Mouse (Mus musculus): ENCODE data around the gene Ppp1cb. TPM values are rescaled to one million over a fixed set of nuclear protein-coding genes. Genes with fewer than 3 reads are reported as not detected.

Ppp1cb gene
- 233 TPM in 2 replicates for total RNA-seq (2014; fragmentation: Nextera tagmentation)
- total RNA-seq (2017): 206 and 250 TPM in 2 replicates
- 11.5 and 13.7 TPM in 2 replicates for polyA plus RNA-seq (2012)

DNA sequence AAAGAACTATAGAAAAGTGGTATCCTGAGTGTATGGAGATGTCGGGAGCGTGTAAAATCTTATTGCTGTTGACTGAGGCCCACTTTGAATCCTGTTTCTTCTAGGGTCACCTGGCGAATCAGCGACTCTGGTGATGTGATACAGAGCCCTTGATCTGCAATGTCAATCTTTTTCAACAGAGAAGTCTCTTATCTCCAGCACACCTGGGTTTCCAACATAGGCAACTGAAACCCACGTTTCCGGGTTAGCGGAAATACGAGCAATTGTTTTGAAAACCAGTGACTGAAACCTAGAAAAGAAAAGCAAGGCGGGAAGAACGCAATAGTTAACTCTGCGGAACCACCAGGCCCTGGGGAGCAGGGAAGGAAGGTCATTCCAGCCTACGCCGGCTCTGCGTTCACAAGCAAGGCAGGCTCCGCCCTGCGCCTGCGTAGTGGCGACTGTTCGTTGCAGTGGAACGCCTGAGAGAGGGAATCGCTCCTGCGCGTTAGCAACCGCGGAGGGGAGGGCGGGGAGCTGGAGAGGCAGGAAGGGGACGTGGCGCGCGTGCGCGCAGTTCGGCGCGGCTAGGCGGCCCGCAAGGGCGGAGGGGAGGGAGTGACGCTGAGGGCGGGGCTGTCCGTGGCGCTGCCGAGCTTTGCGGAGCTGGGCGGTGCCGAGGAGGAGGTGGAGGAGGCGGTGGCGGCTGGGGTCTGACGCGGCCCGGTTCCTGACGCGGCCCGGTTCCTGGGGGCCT lies at the start of gene Ppp1cb:
Gene Ppp1cb (plus strand): TSS at position 436 of the 736 bp plus-strand sequence.
- peak; percentile 95 for DNase-seq (ENCODE audit: low spot score)
- H3K27me3 ChIP-seq (ENCODE audit: insufficient read depth, low read length): peaks cover 9% of the 10 kb centered on the region
- peak within 1 kb of the TSS; percentile 85 for H3K4me3 ChIP-seq (ENCODE audit: low read depth, low read length)
- H3K36me3 ChIP-seq (replicated peaks): peaks cover 3% of the 10 kb centered on the region
- TF ChIP-seq TAL1 (conservative IDR thresholded peaks at IDR 0.05; ENCODE audit: low read depth, low read length) (no peak), POLR2AphosphoS5 (IDR thresholded peaks at IDR 0.05; ENCODE audit: insufficient replicate concordance, low read depth, low read length) (no peak), GATA1 (IDR thresholded peaks at IDR 0.05; ENCODE audit: borderline replicate concordance, low read length) (no peak), CTCF (IDR thresholded peaks at IDR 0.05; ENCODE audit: low read depth, low read length) (no peak), GATA2 (IDR thresholded peaks at IDR 0.05; ENCODE audit: borderline replicate concordance, low read depth, low read length) (no peak)
- H3K4me1 ChIP-seq (ENCODE audit: insufficient read depth, low read depth, low read length): peaks cover 19% of the 10 kb centered on the region
- no peaks in the 10 kb centered on the region for H3K9me3 ChIP-seq (replicated peaks)
- ATAC-seq (ENCODE audit: extremely low read depth, insufficient number of reproducible peaks, low FRiP score, poor library complexity, severe bottlenecking): peak; percentile 88

DNA sequence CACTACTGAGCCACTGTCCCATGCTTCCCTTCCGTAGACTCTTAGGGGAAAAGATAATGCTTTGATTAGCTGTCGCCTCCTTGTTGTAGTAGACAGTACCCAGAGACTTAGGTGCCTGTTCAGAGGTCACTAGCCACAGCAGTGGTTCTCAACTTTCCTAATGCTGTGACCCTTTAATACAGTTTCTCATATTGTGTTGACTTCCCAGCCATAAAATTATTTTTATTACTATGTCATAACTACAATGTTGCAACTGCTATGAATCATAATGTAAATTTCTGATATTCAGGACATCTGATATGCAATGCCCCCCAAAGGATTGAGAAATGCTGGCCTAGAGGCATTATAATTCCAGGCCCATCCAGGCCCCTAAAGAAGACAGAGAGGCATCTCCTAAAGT lies 48.9 kb upstream of the Ppp1cb start:
- DNase-seq (ENCODE audit: low spot score): no peak
- TF ChIP-seq TAL1 (conservative IDR thresholded peaks at IDR 0.05; ENCODE audit: low read depth, low read length): no peak
- Histone ChIP-seq H3K9me3 (replicated peaks) (no peaks in the 10 kb centered on the region), H3K27me3 (ENCODE audit: insufficient read depth, low read length) (peaks cover 27% of the 10 kb centered on the region), H3K4me1 (ENCODE audit: insufficient read depth, low read depth, low read length) (peaks cover 5% of the 10 kb centered on the region; the same call in 1 of the 2 replicates), H3K4me3 (ENCODE audit: low read depth, low read length) (no peak overlapping the region), H3K36me3 (replicated peaks) (no peaks in the 10 kb centered on the region)
- ATAC-seq (ENCODE audit: extremely low read depth, insufficient number of reproducible peaks, low FRiP score, poor library complexity, severe bottlenecking): no peak

DNA sequence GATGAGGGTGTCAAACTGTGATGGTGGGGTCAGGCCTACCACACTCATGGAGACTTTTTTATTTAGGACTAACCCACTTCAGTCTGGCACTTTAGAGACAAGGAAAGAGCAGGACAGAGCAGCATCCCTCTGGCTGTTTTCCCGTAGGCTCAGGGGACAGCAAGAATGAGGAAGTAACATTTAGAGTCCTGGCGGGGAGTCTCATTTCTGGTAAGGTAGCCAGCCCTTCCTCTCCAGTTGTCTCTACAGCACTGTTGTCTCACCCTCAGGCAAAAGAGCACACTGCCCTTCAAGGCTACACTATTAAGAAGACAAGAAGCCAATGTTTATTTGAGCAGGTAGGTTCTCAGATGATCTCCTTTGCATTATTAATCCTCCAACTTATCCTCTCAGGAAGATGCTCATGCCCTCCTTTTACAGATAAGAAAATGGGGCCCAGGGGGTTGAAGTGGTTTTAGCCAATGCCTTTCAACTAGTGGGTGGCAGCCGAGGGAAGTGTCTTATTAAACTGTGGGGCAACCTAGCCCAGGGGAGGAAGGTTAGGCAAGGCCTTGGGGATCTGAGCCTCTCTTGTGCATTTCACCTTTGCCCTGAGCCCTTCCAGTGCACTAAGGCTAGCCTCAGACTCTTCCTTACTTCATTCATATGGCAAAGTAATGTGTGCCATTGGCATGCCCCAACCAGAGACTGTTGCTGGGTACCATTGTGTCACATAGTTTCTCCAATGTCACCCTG lies 47.5 kb upstream of the Ppp1cb start:
- ATAC-seq (ENCODE audit: extremely low read depth, insufficient number of reproducible peaks, low FRiP score, poor library complexity, severe bottlenecking) (no peak), DNase-seq (ENCODE audit: low spot score) (no peak)
- Histone ChIP-seq H3K27me3 (ENCODE audit: insufficient read depth, low read length) (peaks cover 23% of the 10 kb centered on the region; the same call in 1 of the 2 replicates), H3K4me3 (ENCODE audit: low read depth, low read length) (no peak overlapping the region), H3K4me1 (ENCODE audit: insufficient read depth, low read depth, low read length) (peaks cover 5% of the 10 kb centered on the region; the same call in 1 of the 2 replicates), H3K36me3 (replicated peaks) (no peaks in the 10 kb centered on the region), H3K9me3 (replicated peaks) (no peaks in the 10 kb centered on the region)
- no peak for TF ChIP-seq POLR2AphosphoS5 (IDR thresholded peaks at IDR 0.05; ENCODE audit: insufficient replicate concordance, low read depth, low read length)
- no peak for TF ChIP-seq GATA1 (IDR thresholded peaks at IDR 0.05; ENCODE audit: borderline replicate concordance, low read length)
- TF ChIP-seq CTCF (IDR thresholded peaks at IDR 0.05; ENCODE audit: low read depth, low read length): no peak

DNA sequence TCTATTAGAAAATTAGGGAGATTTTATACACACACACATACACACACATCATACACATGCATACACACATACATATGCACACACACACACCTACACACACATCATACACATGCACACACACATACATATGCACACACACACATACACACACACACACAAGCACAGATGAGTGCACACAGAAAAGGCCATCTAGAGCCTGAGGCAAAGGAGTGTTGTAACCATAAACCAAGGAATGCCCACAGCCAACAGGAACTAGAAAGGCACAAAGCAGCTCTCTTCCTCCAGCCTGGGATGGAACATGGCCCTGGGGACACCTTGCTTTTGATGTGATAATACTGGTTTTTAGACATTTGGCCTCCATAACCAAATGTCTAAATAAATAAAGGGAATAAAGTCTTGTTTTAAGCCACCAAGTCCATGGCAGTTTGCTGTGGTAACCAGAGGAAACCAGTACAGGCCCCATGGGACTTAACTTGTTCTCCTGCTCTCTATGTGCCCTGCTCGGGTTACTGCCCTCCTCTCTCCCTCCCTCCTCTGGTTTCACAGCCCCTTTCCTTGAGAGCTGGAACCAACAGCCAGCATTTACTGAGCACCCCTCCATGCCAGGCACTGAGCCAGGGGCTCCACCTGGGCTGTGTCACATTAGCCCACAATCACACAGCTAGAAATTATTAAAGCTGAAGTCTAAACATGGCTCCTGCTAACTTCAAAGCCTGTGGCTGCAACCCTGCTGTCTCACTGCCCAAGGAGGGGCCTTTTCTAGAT lies 46.3 kb upstream of the Ppp1cb start:
- H3K4me1 ChIP-seq (ENCODE audit: insufficient read depth, low read depth, low read length): peaks cover 5% of the 10 kb centered on the region; the same call in 1 of the 2 replicates
- TF ChIP-seq TAL1 (conservative IDR thresholded peaks at IDR 0.05; ENCODE audit: low read depth, low read length) (no peak), CTCF (IDR thresholded peaks at IDR 0.05; ENCODE audit: low read depth, low read length) (no peak), GATA1 (IDR thresholded peaks at IDR 0.05; ENCODE audit: borderline replicate concordance, low read length) (no peak), GATA2 (IDR thresholded peaks at IDR 0.05; ENCODE audit: borderline replicate concordance, low read depth, low read length) (no peak), POLR2AphosphoS5 (IDR thresholded peaks at IDR 0.05; ENCODE audit: insufficient replicate concordance, low read depth, low read length) (no peak)
- H3K9me3 ChIP-seq (replicated peaks): no peaks in the 10 kb centered on the region
- DNase-seq (ENCODE audit: low spot score) (no peak), ATAC-seq (ENCODE audit: extremely low read depth, insufficient number of reproducible peaks, low FRiP score, poor library complexity, severe bottlenecking) (no peak)
- no peaks in the 10 kb centered on the region for H3K36me3 ChIP-seq (replicated peaks)
- H3K4me3 ChIP-seq (ENCODE audit: low read depth, low read length): no peak overlapping the region
- H3K27me3 ChIP-seq (ENCODE audit: insufficient read depth, low read length): peaks cover 17% of the 10 kb centered on the region; the same call in 1 of the 2 replicates

- no peak for DNase-seq (ENCODE audit: low spot score)
- H3K36me3 ChIP-seq (replicated peaks): no peaks in the 10 kb centered on the region
- H3K4me3 ChIP-seq (ENCODE audit: low read depth, low read length): no peak overlapping the region
- H3K27me3 ChIP-seq (ENCODE audit: insufficient read depth, low read length): peaks cover 17% of the 10 kb centered on the region; the same call in 1 of the 2 replicates
- TF ChIP-seq GATA1 (IDR thresholded peaks at IDR 0.05; ENCODE audit: borderline replicate concordance, low read length) (no peak), TAL1 (conservative IDR thresholded peaks at IDR 0.05; ENCODE audit: low read depth, low read length) (no peak), POLR2AphosphoS5 (IDR thresholded peaks at IDR 0.05; ENCODE audit: insufficient replicate concordance, low read depth, low read length) (no peak), GATA2 (IDR thresholded peaks at IDR 0.05; ENCODE audit: borderline replicate concordance, low read depth, low read length) (no peak), CTCF (IDR thresholded peaks at IDR 0.05; ENCODE audit: low read depth, low read length) (no peak)
- H3K9me3 ChIP-seq (replicated peaks): no peaks in the 10 kb centered on the region
- no peak for ATAC-seq (ENCODE audit: extremely low read depth, insufficient number of reproducible peaks, low FRiP score, poor library complexity, severe bottlenecking)
- peaks cover 5% of the 10 kb centered on the region; the same call in 1 of the 2 replicates for H3K4me1 ChIP-seq (ENCODE audit: insufficient read depth, low read depth, low read length)
Measured at GRCm38 (mm10) chr5:32413083-32413482, 45.6 kb upstream of the Ppp1cb start.

DNA sequence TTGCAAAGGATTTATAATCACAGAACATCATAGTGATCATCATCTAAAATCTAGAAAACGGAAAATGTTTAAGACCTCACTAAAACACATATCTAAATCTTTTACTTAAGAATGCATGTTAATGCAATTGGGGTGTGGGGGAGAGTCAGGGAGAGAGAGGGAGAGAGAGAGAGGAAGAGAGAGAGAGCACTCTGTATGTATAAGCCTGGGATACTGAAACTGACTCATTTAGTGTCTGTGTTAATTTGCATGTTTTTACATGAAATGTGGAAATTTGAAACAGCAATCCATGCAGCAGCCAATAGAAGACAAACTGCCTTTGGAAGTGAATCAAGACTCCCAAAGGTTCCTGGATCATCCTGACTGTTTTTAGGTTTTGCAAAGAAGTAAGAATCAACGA lies 45.1 kb upstream of the Ppp1cb start:
- no peak for ATAC-seq (ENCODE audit: extremely low read depth, insufficient number of reproducible peaks, low FRiP score, poor library complexity, severe bottlenecking)
- DNase-seq (ENCODE audit: low spot score): no peak
- no peak for TF ChIP-seq GATA1 (IDR thresholded peaks at IDR 0.05; ENCODE audit: borderline replicate concordance, low read length)
- no peak for TF ChIP-seq TAL1 (conservative IDR thresholded peaks at IDR 0.05; ENCODE audit: low read depth, low read length)
- no peak for TF ChIP-seq POLR2AphosphoS5 (IDR thresholded peaks at IDR 0.05; ENCODE audit: insufficient replicate concordance, low read depth, low read length)
- TF ChIP-seq GATA2 (IDR thresholded peaks at IDR 0.05; ENCODE audit: borderline replicate concordance, low read depth, low read length): no peak
- no peak for TF ChIP-seq CTCF (IDR thresholded peaks at IDR 0.05; ENCODE audit: low read depth, low read length)

More for the DNA sequence above, 45.1 kb upstream of the Ppp1cb start:
- Histone ChIP-seq H3K27me3 (ENCODE audit: insufficient read depth, low read length) (peaks cover 17% of the 10 kb centered on the region; the same call in 1 of the 2 replicates), H3K4me1 (ENCODE audit: insufficient read depth, low read depth, low read length) (peaks cover 5% of the 10 kb centered on the region; the same call in 1 of the 2 replicates), H3K4me3 (ENCODE audit: low read depth, low read length) (no peak overlapping the region), H3K9me3 (replicated peaks) (no peaks in the 10 kb centered on the region), H3K36me3 (replicated peaks) (no peaks in the 10 kb centered on the region)
